Mouse (Mus musculus): ENCODE results near the gene Epc2. TPM values are rescaled to one million over a fixed set of nuclear protein-coding genes. Genes with fewer than 3 reads are reported as not detected.

The Epc2 gene
- polyA plus RNA-seq, 1 experiment from 2014 or later = 17.5 TPM

DNA sequence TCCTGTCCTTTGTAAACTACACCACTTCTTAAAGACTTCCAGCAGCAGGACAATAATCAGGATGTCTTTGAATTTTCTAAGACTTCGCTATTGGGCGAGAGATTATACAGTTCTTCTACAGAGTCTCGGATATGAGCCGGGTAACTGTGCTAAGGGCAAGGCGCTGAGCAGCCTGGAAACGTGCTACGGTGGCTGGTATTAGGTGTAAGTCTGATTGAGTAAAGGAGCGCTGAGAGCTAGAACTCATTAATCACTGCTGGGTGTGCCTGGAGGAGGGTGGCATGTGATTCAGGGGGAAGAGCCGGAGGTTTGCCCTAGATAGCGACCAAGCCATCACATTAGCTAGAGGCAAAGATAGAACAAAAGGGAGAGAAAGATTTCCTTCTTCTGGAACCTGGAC, 25.1 kb upstream of the Epc2 start:
- no peaks in the 10 kb centered on the region for H3K36me3 ChIP-seq (replicated peaks; ENCODE audit: control insufficient read depth, insufficient read depth)
- no peaks in the 10 kb centered on the region for H3K9me3 ChIP-seq (ENCODE audit: control insufficient read depth, low read length)
- WGBS = 73% methylated on average over 10 of the region's 10 CpGs

GRCm38 (mm10) chr2:49431015-49431414, 20.3 kb upstream of the Epc2 start:
- Histone ChIP-seq H3K4me2 (replicated peaks) (no peak overlapping the region), H3K9me3 (ENCODE audit: control insufficient read depth, low read length) (no peaks in the 10 kb centered on the region), H3K27ac (no peak overlapping the region), H3K4me3 (replicated peaks; ENCODE audit: low read length) (no peak overlapping the region), H3K36me3 (replicated peaks; ENCODE audit: control insufficient read depth, insufficient read depth) (no peaks in the 10 kb centered on the region), H3K9ac (no peak overlapping the region), H3K4me1 (replicated peaks; ENCODE audit: control insufficient read depth, insufficient read depth, low read length) (no peaks in the 10 kb centered on the region), H3K27me3 (ENCODE audit: control insufficient read depth, insufficient read depth, low read length) (no peaks in the 10 kb centered on the region)
- no peak for ATAC-seq (ENCODE audit: low FRiP score)
- WGBS = 93% methylated on average over 1 of the region's 1 CpGs
- no peak for DNase-seq (ENCODE audit: low spot score)

More for the DNA sequence above, 25.1 kb upstream of the Epc2 start:
- DNase-seq (ENCODE audit: low spot score) (no peak), ATAC-seq (ENCODE audit: low FRiP score) (no peak)
- no peak overlapping the region for H3K4me2 ChIP-seq (replicated peaks)
- H3K27me3 ChIP-seq (ENCODE audit: control insufficient read depth, insufficient read depth, low read length) = no peaks in the 10 kb centered on the region
- H3K9ac ChIP-seq = no peak overlapping the region
- no peaks in the 10 kb centered on the region for H3K4me1 ChIP-seq (replicated peaks; ENCODE audit: control insufficient read depth, insufficient read depth, low read length)
- H3K4me3 ChIP-seq (replicated peaks; ENCODE audit: low read length) = no peak overlapping the region
- no peak overlapping the region for H3K27ac ChIP-seq

- Histone ChIP-seq H3K27ac (no peak overlapping the region), H3K4me3 (replicated peaks; ENCODE audit: low read length) (no peak overlapping the region), H3K4me2 (replicated peaks) (no peak overlapping the region), H3K4me1 (replicated peaks; ENCODE audit: control insufficient read depth, insufficient read depth, low read length) (no peaks in the 10 kb centered on the region), H3K36me3 (replicated peaks; ENCODE audit: control insufficient read depth, insufficient read depth) (no peaks in the 10 kb centered on the region), H3K9ac (no peak overlapping the region), H3K9me3 (ENCODE audit: control insufficient read depth, low read length) (no peaks in the 10 kb centered on the region), H3K27me3 (ENCODE audit: control insufficient read depth, insufficient read depth, low read length) (no peaks in the 10 kb centered on the region)
- ATAC-seq (ENCODE audit: low FRiP score) = no peak
- no peak for DNase-seq (ENCODE audit: low spot score)
- WGBS = 74% methylated on average over 9 of the region's 9 CpGs
Observed at GRCm38 (mm10) chr2:49433211-49433610, 18.1 kb upstream of the Epc2 start.

GRCm38 (mm10) chr2:49446238-49446637, 5.0 kb upstream of the Epc2 start:
- WGBS = 72% methylated on average over 2 of the region's 2 CpGs
- no peak for ATAC-seq (ENCODE audit: low FRiP score)
- H3K4me3 ChIP-seq (replicated peaks; ENCODE audit: low read length) = no peak overlapping the region
- H3K36me3 ChIP-seq (replicated peaks; ENCODE audit: control insufficient read depth, insufficient read depth) = no peaks in the 10 kb centered on the region
- no peak overlapping the region for H3K4me2 ChIP-seq (replicated peaks)
- no peak overlapping the region for H3K27ac ChIP-seq
- H3K9ac ChIP-seq = no peak overlapping the region
- H3K9me3 ChIP-seq (ENCODE audit: control insufficient read depth, low read length) = no peaks in the 10 kb centered on the region
- no peaks in the 10 kb centered on the region for H3K27me3 ChIP-seq (ENCODE audit: control insufficient read depth, insufficient read depth, low read length)
- H3K4me1 ChIP-seq (replicated peaks; ENCODE audit: control insufficient read depth, insufficient read depth, low read length) = no peaks in the 10 kb centered on the region
- DNase-seq (ENCODE audit: low spot score) = no peak

DNA sequence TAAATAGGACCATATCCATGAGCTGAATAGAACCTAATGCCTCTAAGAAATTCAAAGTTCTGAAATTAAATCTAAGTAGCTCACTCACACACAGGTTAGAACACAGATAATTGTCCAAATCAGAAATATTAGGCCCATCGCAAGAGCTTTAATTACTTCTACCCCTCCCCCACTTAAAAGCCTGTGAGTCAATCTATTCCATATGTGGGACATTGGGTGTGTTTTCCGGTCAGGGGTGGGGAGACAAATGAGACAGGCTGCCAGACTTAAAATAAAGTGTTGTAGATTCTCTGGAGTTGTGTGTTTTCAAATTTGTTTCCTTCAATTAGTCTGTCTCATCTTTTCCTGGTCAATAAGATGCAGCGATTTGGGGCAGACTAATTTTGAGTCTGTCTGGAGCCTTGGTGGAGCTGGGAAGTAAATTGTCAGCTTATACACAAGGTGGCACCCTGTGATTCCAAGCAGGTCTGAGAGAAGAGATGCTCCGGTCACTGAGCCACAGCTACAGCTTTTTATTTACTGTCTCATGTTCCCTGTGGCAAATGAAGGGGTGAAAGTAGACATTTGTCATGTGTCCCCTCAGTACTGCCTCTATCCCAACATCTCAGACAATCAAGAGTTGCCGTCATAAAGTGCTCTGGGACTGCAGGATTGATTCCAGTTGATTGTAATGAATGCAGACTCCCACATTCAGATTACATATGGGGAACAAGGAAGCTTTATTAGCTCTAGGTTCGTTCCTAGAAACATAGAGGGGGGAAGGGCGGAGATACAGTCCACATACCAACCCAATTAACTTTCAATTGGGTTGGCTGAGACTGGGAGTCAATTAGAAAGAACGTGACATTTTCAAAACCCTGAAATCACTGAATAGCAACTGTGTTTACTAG, 3.5 kb upstream of the Epc2 start:
- Histone ChIP-seq H3K4me1 (replicated peaks; ENCODE audit: control insufficient read depth, insufficient read depth, low read length) (no peaks in the 10 kb centered on the region), H3K27me3 (ENCODE audit: control insufficient read depth, insufficient read depth, low read length) (no peaks in the 10 kb centered on the region), H3K27ac (no peak overlapping the region), H3K36me3 (replicated peaks; ENCODE audit: control insufficient read depth, insufficient read depth) (no peaks in the 10 kb centered on the region), H3K4me2 (replicated peaks) (no peak overlapping the region), H3K9me3 (ENCODE audit: control insufficient read depth, low read length) (no peaks in the 10 kb centered on the region), H3K4me3 (replicated peaks; ENCODE audit: low read length) (no peak overlapping the region), H3K9ac (no peak overlapping the region)
- WGBS = 48% methylated on average over 8 of the region's 8 CpGs
- no peak for ATAC-seq (ENCODE audit: low FRiP score)
- peak; percentile 57 for DNase-seq (ENCODE audit: low spot score)

DNA sequence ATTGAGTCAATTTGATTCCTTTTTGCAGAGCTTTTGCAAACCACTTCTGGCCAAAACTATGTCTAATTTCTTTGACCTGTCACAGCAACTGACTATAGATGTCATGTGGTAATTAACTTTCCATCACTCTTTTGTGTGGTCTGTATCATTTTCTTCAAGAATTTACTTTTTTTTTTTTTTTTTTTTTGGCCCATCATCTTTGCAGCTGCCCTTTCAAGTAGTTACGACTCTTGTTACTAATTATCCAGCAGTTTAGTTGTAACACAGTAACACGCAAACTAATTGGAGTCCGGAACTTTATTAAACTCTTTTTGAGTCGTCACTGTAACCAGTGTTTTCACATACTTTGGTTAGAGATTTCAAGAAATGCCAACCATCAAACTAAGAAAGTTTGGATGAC, 819 bp upstream of the Epc2 start:
- ATAC-seq (ENCODE audit: low FRiP score) (no peak), DNase-seq (ENCODE audit: low spot score) (no peak)
- H3K27me3 ChIP-seq (ENCODE audit: control insufficient read depth, insufficient read depth, low read length) = no peaks in the 10 kb centered on the region
- H3K9me3 ChIP-seq (ENCODE audit: control insufficient read depth, low read length) = no peaks in the 10 kb centered on the region
- peak overlapping the region; percentile 98; the same call in 1 of the 2 replicates for H3K9ac ChIP-seq
- H3K36me3 ChIP-seq (replicated peaks; ENCODE audit: control insufficient read depth, insufficient read depth) = no peaks in the 10 kb centered on the region
- 11% methylated on average over 4 of the region's 4 CpGs for WGBS
- H3K4me1 ChIP-seq (replicated peaks; ENCODE audit: control insufficient read depth, insufficient read depth, low read length) = peaks cover 13% of the 10 kb centered on the region; the same call in 1 of the 2 replicates
- peak overlapping the region; percentile 100; the same call in 1 of the 2 replicates for H3K27ac ChIP-seq
- peak overlapping the region; percentile 66 for H3K4me2 ChIP-seq (replicated peaks)
- H3K4me3 ChIP-seq (replicated peaks; ENCODE audit: low read length) = peak overlapping the region; percentile 98

- H3K4me2 ChIP-seq (replicated peaks) = peak overlapping the region; percentile 81
- H3K36me3 ChIP-seq (replicated peaks; ENCODE audit: control insufficient read depth, insufficient read depth) = no peaks in the 10 kb centered on the region
- no peaks in the 10 kb centered on the region for H3K27me3 ChIP-seq (ENCODE audit: control insufficient read depth, insufficient read depth, low read length)
- peaks cover 13% of the 10 kb centered on the region; the same call in 1 of the 2 replicates for H3K4me1 ChIP-seq (replicated peaks; ENCODE audit: control insufficient read depth, insufficient read depth, low read length)
- no peaks in the 10 kb centered on the region for H3K9me3 ChIP-seq (ENCODE audit: control insufficient read depth, low read length)
- under 1% methylated on average over 47 of the region's 64 CpGs for WGBS
- H3K9ac ChIP-seq = peak overlapping the region; percentile 98
- DNase-seq (ENCODE audit: low spot score) (peak; percentile 98), ATAC-seq (ENCODE audit: low FRiP score) (peak; percentile 91)
- H3K4me3 ChIP-seq (replicated peaks; ENCODE audit: low read length) = peak overlapping the region; percentile 98
- H3K27ac ChIP-seq = peak overlapping the region; percentile 100
Observed at GRCm38 (mm10) chr2:49451637-49452211, 438 bp downstream of the Epc2 start.

- Histone ChIP-seq H3K9me3 (ENCODE audit: control insufficient read depth, low read length) (no peaks in the 10 kb centered on the region), H3K36me3 (replicated peaks; ENCODE audit: control insufficient read depth, insufficient read depth) (no peaks in the 10 kb centered on the region), H3K9ac (peak overlapping the region; percentile 98), H3K4me2 (replicated peaks) (peak overlapping the region; percentile 81), H3K4me3 (replicated peaks; ENCODE audit: low read length) (peak overlapping the region; percentile 98), H3K4me1 (replicated peaks; ENCODE audit: control insufficient read depth, insufficient read depth, low read length) (peaks cover 13% of the 10 kb centered on the region; the same call in 1 of the 2 replicates), H3K27ac (peak overlapping the region; percentile 100), H3K27me3 (ENCODE audit: control insufficient read depth, insufficient read depth, low read length) (no peaks in the 10 kb centered on the region)
- under 1% methylated on average over 37 of the region's 37 CpGs for WGBS
- peak; percentile 52 for ATAC-seq (ENCODE audit: low FRiP score)
- DNase-seq (ENCODE audit: low spot score) = peak; percentile 80
Observed at GRCm38 (mm10) chr2:49452451-49453081, 1.3 kb downstream of the Epc2 start.

DNA sequence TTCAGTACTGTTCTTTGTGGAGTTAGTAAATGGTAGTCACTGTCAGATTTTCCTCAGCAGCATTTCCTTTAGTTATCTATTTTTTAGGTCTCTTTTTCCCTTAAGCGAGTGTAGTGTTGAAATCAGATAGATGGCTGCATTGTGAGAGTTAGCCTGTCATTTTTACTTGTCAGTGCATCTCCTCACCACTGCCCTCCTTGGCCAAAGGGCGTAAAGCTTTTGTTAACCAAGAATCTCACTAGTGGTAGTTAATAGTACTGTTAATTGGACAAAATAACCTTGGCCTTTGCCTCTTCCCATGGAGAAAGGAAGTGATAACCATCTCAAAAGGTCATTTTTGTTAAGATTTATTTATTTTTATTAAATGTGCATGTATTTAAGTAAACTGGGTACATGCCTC, 6.5 kb downstream of the Epc2 start:
- Histone ChIP-seq H3K36me3 (replicated peaks; ENCODE audit: control insufficient read depth, insufficient read depth) (no peaks in the 10 kb centered on the region), H3K27ac (no peak overlapping the region), H3K9ac (no peak overlapping the region), H3K4me2 (replicated peaks) (no peak overlapping the region), H3K4me1 (replicated peaks; ENCODE audit: control insufficient read depth, insufficient read depth, low read length) (peaks cover 13% of the 10 kb centered on the region; the same call in 1 of the 2 replicates), H3K4me3 (replicated peaks; ENCODE audit: low read length) (no peak overlapping the region), H3K9me3 (ENCODE audit: control insufficient read depth, low read length) (peaks cover 8% of the 10 kb centered on the region; the same call in 1 of the 2 replicates), H3K27me3 (ENCODE audit: control insufficient read depth, insufficient read depth, low read length) (no peaks in the 10 kb centered on the region)
- DNase-seq (ENCODE audit: low spot score) (no peak), ATAC-seq (ENCODE audit: low FRiP score) (no peak)
- WGBS = 76% methylated on average over 2 of the region's 2 CpGs
